Mouse (Mus musculus) retina, adult 2 months (tissue): ENCODE data around the gene Coro1c.

Experiments
- DNase-seq: peaks from one replicate; pipeline ENCODE4 v3.0.0-alpha.2; 2012; ENCODE audit warnings: low read depth, low spot score

Coro1c gene

GRCm38 (mm10) chr5:113797149-113797882 is 111.2 kb downstream of the Coro1c start:
- DNase-seq = no peak

GRCm38 (mm10) chr5:113796401-113797148 is 112.0 kb downstream of the Coro1c start:
- no peak for DNase-seq
